Mouse (Mus musculus): ENCODE data around the gene Notum. TPM values are rescaled to one million over a fixed set of nuclear protein-coding genes. Genes with fewer than 3 reads are reported as not detected.

Notum gene
- polyA plus RNA-seq, 1 experiment, result 0.43 TPM

GRCm38 (mm10) chr11:120654741-120655140 lies 6.2 kb downstream of the Notum start:
- H3ac ChIP-seq (ENCODE audit: control insufficient read depth, insufficient read length, low read depth), result no peak overlapping the region
- no peaks in the 10 kb centered on the region for H3K79me3 ChIP-seq (ENCODE audit: low read depth)
- H3K79me2 ChIP-seq (ENCODE audit: control insufficient read depth, insufficient read depth), result no peaks in the 10 kb centered on the region
- no peak for TF ChIP-seq CEBPB (IDR thresholded peaks at IDR 0.05; ENCODE audit: low read depth)
- no peak for TF ChIP-seq CTCF (IDR thresholded peaks at IDR 0.05; ENCODE audit: control insufficient read depth, insufficient read depth, insufficient read length)
- no peak for TF ChIP-seq MYOG (IDR thresholded peaks at IDR 0.05; ENCODE audit: control insufficient read depth, extremely low read depth, insufficient read length)
- TF ChIP-seq USF1 (IDR thresholded peaks at IDR 0.05; ENCODE audit: low read depth), result no peak
- no peak for TF ChIP-seq MYOD1 (IDR thresholded peaks at IDR 0.05; ENCODE audit: control insufficient read depth, insufficient read length, low read depth)
- TF ChIP-seq FOSL1 (IDR thresholded peaks at IDR 0.05; ENCODE audit: insufficient read depth, low read length, poor library complexity, severe bottlenecking), result no peak
- no peak for TF ChIP-seq MAX (IDR thresholded peaks at IDR 0.05)
- H3K27me3 ChIP-seq (ENCODE audit: control insufficient read depth, insufficient read depth, insufficient read length), result peaks cover 28% of the 10 kb centered on the region
- H3K4me3 ChIP-seq (ENCODE audit: insufficient read depth, poor library complexity, severe bottlenecking), result no peak overlapping the region
- no peaks in the 10 kb centered on the region for H3K36me3 ChIP-seq (ENCODE audit: control insufficient read depth, insufficient read depth)

- no peak overlapping the region for H3K4me3 ChIP-seq (ENCODE audit: insufficient read depth, poor library complexity, severe bottlenecking)
- H3K79me2 ChIP-seq (ENCODE audit: control insufficient read depth, insufficient read depth), result no peaks in the 10 kb centered on the region
- H3ac ChIP-seq (ENCODE audit: control insufficient read depth, insufficient read length, low read depth), result no peak overlapping the region
- no peaks in the 10 kb centered on the region for H3K79me3 ChIP-seq (ENCODE audit: low read depth)
- TF ChIP-seq MYOD1 (IDR thresholded peaks at IDR 0.05; ENCODE audit: control insufficient read depth, insufficient read length, low read depth) (no peak), MYOG (IDR thresholded peaks at IDR 0.05; ENCODE audit: control insufficient read depth, extremely low read depth, insufficient read length) (no peak), USF1 (IDR thresholded peaks at IDR 0.05; ENCODE audit: low read depth) (no peak), CTCF (IDR thresholded peaks at IDR 0.05; ENCODE audit: control insufficient read depth, insufficient read depth, insufficient read length) (no peak), CEBPB (IDR thresholded peaks at IDR 0.05; ENCODE audit: low read depth) (no peak), FOSL1 (IDR thresholded peaks at IDR 0.05; ENCODE audit: insufficient read depth, low read length, poor library complexity, severe bottlenecking) (no peak), MAX (IDR thresholded peaks at IDR 0.05) (no peak)
- no peaks in the 10 kb centered on the region for H3K36me3 ChIP-seq (ENCODE audit: control insufficient read depth, insufficient read depth)
- H3K27me3 ChIP-seq (ENCODE audit: control insufficient read depth, insufficient read depth, insufficient read length), result peaks cover 15% of the 10 kb centered on the region
Measured at GRCm38 (mm10) chr11:120651872-120652271, 9.1 kb downstream of the Notum start.

- no peaks in the 10 kb centered on the region for H3K36me3 ChIP-seq (ENCODE audit: control insufficient read depth, insufficient read depth)
- H3K79me3 ChIP-seq (ENCODE audit: low read depth), result no peaks in the 10 kb centered on the region
- H3K4me3 ChIP-seq (ENCODE audit: insufficient read depth, poor library complexity, severe bottlenecking), result no peak within 1 kb of the TSS
- H3K27me3 ChIP-seq (ENCODE audit: control insufficient read depth, insufficient read depth, insufficient read length), result no peaks in the 10 kb centered on the region
- H3ac ChIP-seq (ENCODE audit: control insufficient read depth, insufficient read length, low read depth), result no peak within 1 kb of the TSS
- H3K79me2 ChIP-seq (ENCODE audit: control insufficient read depth, insufficient read depth), result no peaks in the 10 kb centered on the region
- TF ChIP-seq FOSL1 (IDR thresholded peaks at IDR 0.05; ENCODE audit: insufficient read depth, low read length, poor library complexity, severe bottlenecking), result no peak
- TF ChIP-seq MYOD1 (IDR thresholded peaks at IDR 0.05; ENCODE audit: control insufficient read depth, insufficient read length, low read depth), result peak; percentile 21
Measured at GRCm38 (mm10) chr11:120648001-120648476, 12.9 kb downstream of the Notum start, which contains the start of gene Myadml2. Gene Myadml2, minus strand, starts transcription at chr11:120648158.

- Histone ChIP-seq H3K79me3 (ENCODE audit: low read depth) (no peaks in the 10 kb centered on the region), H3K4me3 (ENCODE audit: insufficient read depth, poor library complexity, severe bottlenecking) (no peak overlapping the region), H3K27me3 (ENCODE audit: control insufficient read depth, insufficient read depth, insufficient read length) (no peaks in the 10 kb centered on the region), H3ac (ENCODE audit: control insufficient read depth, insufficient read length, low read depth) (no peak overlapping the region), H3K79me2 (ENCODE audit: control insufficient read depth, insufficient read depth) (no peaks in the 10 kb centered on the region), H3K36me3 (ENCODE audit: control insufficient read depth, insufficient read depth) (no peaks in the 10 kb centered on the region)
- no peak for TF ChIP-seq MYOG (IDR thresholded peaks at IDR 0.05; ENCODE audit: control insufficient read depth, extremely low read depth, insufficient read length)
- TF ChIP-seq CTCF (IDR thresholded peaks at IDR 0.05; ENCODE audit: control insufficient read depth, insufficient read depth, insufficient read length), result no peak
- no peak for TF ChIP-seq CEBPB (IDR thresholded peaks at IDR 0.05; ENCODE audit: low read depth)
- no peak for TF ChIP-seq FOSL1 (IDR thresholded peaks at IDR 0.05; ENCODE audit: insufficient read depth, low read length, poor library complexity, severe bottlenecking)
- no peak for TF ChIP-seq MAX (IDR thresholded peaks at IDR 0.05)
- TF ChIP-seq USF1 (IDR thresholded peaks at IDR 0.05; ENCODE audit: low read depth), result no peak
Measured at GRCm38 (mm10) chr11:120647047-120647830, 13.7 kb downstream of the Notum start.

- Histone ChIP-seq H3ac (ENCODE audit: control insufficient read depth, insufficient read length, low read depth) (peak within 1 kb of the TSS; percentile 60), H3K79me2 (ENCODE audit: control insufficient read depth, insufficient read depth) (no peaks in the 10 kb centered on the region), H3K27me3 (ENCODE audit: control insufficient read depth, insufficient read depth, insufficient read length) (no peaks in the 10 kb centered on the region), H3K79me3 (ENCODE audit: low read depth) (no peaks in the 10 kb centered on the region), H3K36me3 (ENCODE audit: control insufficient read depth, insufficient read depth) (no peaks in the 10 kb centered on the region), H3K4me3 (ENCODE audit: insufficient read depth, poor library complexity, severe bottlenecking) (peak within 1 kb of the TSS; percentile 30)
- TF ChIP-seq FOSL1 (IDR thresholded peaks at IDR 0.05; ENCODE audit: insufficient read depth, low read length, poor library complexity, severe bottlenecking), result no peak
- peak; percentile 85 for TF ChIP-seq MAX (IDR thresholded peaks at IDR 0.05)
- no peak for TF ChIP-seq MYOG (IDR thresholded peaks at IDR 0.05; ENCODE audit: control insufficient read depth, extremely low read depth, insufficient read length)
- no peak for TF ChIP-seq MYOD1 (IDR thresholded peaks at IDR 0.05; ENCODE audit: control insufficient read depth, insufficient read length, low read depth)
- peak; percentile 97 for TF ChIP-seq CEBPB (IDR thresholded peaks at IDR 0.05; ENCODE audit: low read depth)
Measured at GRCm38 (mm10) chr11:120643601-120643987, 17.4 kb downstream of the Notum start, which contains the start of gene Pycr1. Gene Pycr1, minus strand, starts transcription at chr11:120643769.
